Mouse (Mus musculus) layer of hippocampus, adult 2 months (tissue): Measurements from ENCODE around the gene Khdc3. TPM values are rescaled to one million over a fixed set of nuclear protein-coding genes. Genes with fewer than 3 reads are reported as not detected.
"Not testable (repeated sequence)": the region's sequence is repeated elsewhere in the genome, so short reads cannot be mapped to it uniquely, and the experiment has no call there.

Experiments used
- DNase-seq, 2 experiments: peaks; one replicate each; pipeline ENCODE4 v3.0.0; 2022; ENCODE audit warnings: low spot score in 2 of 2
- H3K27ac ChIP-seq: fragments of 200-600 bp; 2 replicates; pipeline ENCODE4 v1.8.1; 2022
- H3K4me3 ChIP-seq: fragments of 200-600 bp; 2 replicates; pipeline ENCODE4 v1.8.1; 2022; ENCODE audit warnings: mild to moderate bottlenecking
- CTCF ChIP-seq: fragments of 200-600 bp; conservative IDR thresholded peaks from 2 replicates; pipeline ENCODE4 v1.8.1; 2022; ENCODE audit warnings: antibody characterized with exemption, mild to moderate bottlenecking, moderate library complexity
- total RNA-seq, 2 experiments: library from RNA; stranded (reverse); gene quantifications; 2 replicates each; pipeline ENCODE4 v1.2.3; 2021

The Khdc3 gene
- total RNA-seq, 2 experiments from 2014 or later = 3.8 to 5.4 TPM

- Histone ChIP-seq H3K4me3 (peak within 1 kb of the TSS; percentile 96), H3K27ac (peak within 1 kb of the TSS; percentile 93)
- no peak for TF ChIP-seq CTCF
- peak; percentile 91 to 93 for DNase-seq
Observed at GRCm38 (mm10) chr9:73112919-73113906, 11.6 kb downstream of the Khdc3 start, which contains the start of gene Rsl24d1. Gene Rsl24d1, plus strand, starts transcription at chr9:73113426.

GRCm38 (mm10) chr9:73116704-73117103 lies 15.1 kb downstream of the Khdc3 start:
- H3K4me3 ChIP-seq, DNase-seq, H3K27ac ChIP-seq: not testable (repeated sequence)

GRCm38 (mm10) chr9:73118012-73118411 lies 16.4 kb downstream of the Khdc3 start:
- no peak for DNase-seq
- peak; percentile 49 for TF ChIP-seq CTCF
- H3K4me3 ChIP-seq = no peak overlapping the region
- no peak overlapping the region for H3K27ac ChIP-seq

- Histone ChIP-seq H3K27ac (no peak overlapping the region), H3K4me3 (no peak overlapping the region)
- TF ChIP-seq CTCF = peak; percentile 84
- DNase-seq = peak; percentile 13 to 60
Observed at GRCm38 (mm10) chr9:73121735-73122134, 20.1 kb downstream of the Khdc3 start.

- no peak for TF ChIP-seq CTCF
- no peak overlapping the region for H3K27ac ChIP-seq
- H3K4me3 ChIP-seq = no peak overlapping the region
- no peak for DNase-seq
Observed at GRCm38 (mm10) chr9:73125043-73125570, 23.5 kb downstream of the Khdc3 start.

- DNase-seq = no peak
- Histone ChIP-seq H3K4me3 (no peak overlapping the region), H3K27ac (no peak overlapping the region)
- no peak for TF ChIP-seq CTCF
Observed at GRCm38 (mm10) chr9:73127457-73127856, 25.8 kb downstream of the Khdc3 start.

- no peak for DNase-seq
- no peak overlapping the region for H3K27ac ChIP-seq
- H3K4me3 ChIP-seq = no peak overlapping the region
- TF ChIP-seq CTCF = no peak
Observed at GRCm38 (mm10) chr9:73129875-73130274, 28.2 kb downstream of the Khdc3 start.

GRCm38 (mm10) chr9:73130529-73130928 lies 28.9 kb downstream of the Khdc3 start:
- no peak for DNase-seq
- Histone ChIP-seq H3K4me3 (no peak overlapping the region), H3K27ac (no peak overlapping the region)
- no peak for TF ChIP-seq CTCF

- no peak for DNase-seq
- Histone ChIP-seq H3K27ac (no peak overlapping the region), H3K4me3 (no peak overlapping the region)
- TF ChIP-seq CTCF = no peak
Observed at GRCm38 (mm10) chr9:73137341-73137886, 35.8 kb downstream of the Khdc3 start.

Other genes with a start within 250 kb of the Khdc3 start
- 10 to 100 TPM; 30.9 to 32.9 TPM for gene Pygo1, start 176.2 kb upstream of the Khdc3 start, total RNA-seq
- gene Dyx1c1, start 143.1 kb upstream of the Khdc3 start, total RNA-seq = 1 to 10 TPM; 2.5 to 3.8 TPM
- gene Gm44503, start 143.0 kb upstream of the Khdc3 start, total RNA-seq = not detected
- gene Ccpg1os, start 116.5 kb upstream of the Khdc3 start, total RNA-seq = 10 to 100 TPM in 1 of 2 experiments, 1 to 10 TPM in 1; 9.3 to 11.0 TPM
- gene Ccpg1, start 116.4 kb upstream of the Khdc3 start, total RNA-seq = 100 to 1,000 TPM; 149 to 152 TPM
- gene Pigb, start 61.5 kb upstream of the Khdc3 start, total RNA-seq = 10 to 100 TPM; 16.8 to 17.7 TPM
- 10 to 100 TPM; 14.5 to 17.3 TPM for gene Rab27a, start 57.0 kb upstream of the Khdc3 start, total RNA-seq
- gene Gm20509, start 634 bp downstream of the Khdc3 start, total RNA-seq = under 1 TPM in 1 of 2 experiments, not detected in 1; 0.91 TPM
- 10 to 100 TPM; 63.2 to 66.6 TPM for gene Rsl24d1, start 11.6 kb downstream of the Khdc3 start, total RNA-seq